Mouse (Mus musculus): ENCODE measurements around the gene Tox2. TPM values are rescaled to one million over a fixed set of nuclear protein-coding genes. Genes with fewer than 3 reads are reported as not detected.
A peak's percentile ranks its signal among the peaks of the same experiment; 100 is the strongest.

Tox2 gene
- polyA plus RNA-seq, 1 experiment from 2014 or later = 0.99 TPM

DNA sequence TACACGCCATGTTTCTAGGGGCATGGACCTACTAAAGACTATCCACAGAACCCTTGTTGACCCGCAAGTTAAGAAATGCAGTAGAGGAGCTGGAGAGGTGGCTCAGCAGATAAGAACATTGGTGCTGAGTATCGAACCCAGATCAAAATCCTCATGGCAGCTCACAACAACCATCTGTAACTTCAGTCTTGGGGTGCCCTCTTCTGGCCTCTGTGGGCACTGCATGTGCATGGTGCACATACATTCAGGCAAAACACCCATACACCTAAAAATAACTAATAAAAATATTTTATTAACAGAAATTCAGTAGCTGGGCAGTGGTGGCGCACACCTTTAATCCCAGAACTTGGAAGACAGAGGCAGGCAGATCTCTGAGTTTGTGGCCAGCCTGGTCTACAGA is 140.7 kb downstream of the Tox2 start:
- H3K27me3 ChIP-seq (replicated peaks) = peaks cover 50% of the 10 kb centered on the region
- H3K4me1 ChIP-seq = no peaks in the 10 kb centered on the region
- whole genome bisulfite sequencing (ENCODE audit: insufficient replicate concordance) = 77% methylated on average over 4 of the region's 4 CpGs
- H3K4me3 ChIP-seq = no peak overlapping the region
- no peak for ATAC-seq
- H3K36me3 ChIP-seq = no peaks in the 10 kb centered on the region
- no peak overlapping the region for H3K9ac ChIP-seq
- H3K4me2 ChIP-seq = no peak overlapping the region
- H3K27ac ChIP-seq = no peak overlapping the region
- no peaks in the 10 kb centered on the region for H3K9me3 ChIP-seq (replicated peaks)

DNA sequence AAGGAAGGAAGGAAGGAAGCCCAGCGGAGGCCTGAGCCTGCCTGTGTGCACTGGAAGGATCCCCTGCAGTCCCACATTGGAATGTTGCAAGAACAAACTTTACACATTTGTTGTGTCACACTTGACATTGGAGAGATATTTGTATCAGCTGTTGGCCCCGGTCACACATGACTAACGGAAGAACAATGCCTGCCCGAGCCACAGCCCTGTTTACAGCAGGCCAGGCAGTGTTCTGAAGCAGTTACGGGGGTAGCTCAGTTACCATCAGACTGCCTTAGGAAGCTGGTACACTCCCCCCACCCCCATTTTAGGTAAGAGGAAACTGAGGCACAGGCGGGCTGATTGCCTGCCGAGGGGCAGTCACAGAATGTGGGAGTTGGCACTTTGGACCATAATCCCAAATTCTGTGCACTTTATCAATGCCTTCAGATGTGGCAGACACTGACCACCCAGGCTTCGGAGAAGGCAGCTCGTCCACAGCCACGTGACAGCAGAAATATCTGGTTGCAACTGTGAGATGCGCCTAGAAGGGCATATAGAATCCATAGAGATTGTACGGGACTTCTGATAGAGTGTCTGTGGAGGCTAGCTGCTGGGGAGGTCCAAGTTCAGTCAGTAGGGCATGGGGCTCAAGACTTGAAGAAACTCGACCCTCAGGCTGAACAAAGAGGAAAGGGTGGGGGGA is 142.2 kb downstream of the Tox2 start:
- 68% methylated on average over 13 of the region's 13 CpGs for WGBS (ENCODE audit: insufficient replicate concordance)
- H3K27ac ChIP-seq = no peak overlapping the region
- ATAC-seq = no peak

DNA sequence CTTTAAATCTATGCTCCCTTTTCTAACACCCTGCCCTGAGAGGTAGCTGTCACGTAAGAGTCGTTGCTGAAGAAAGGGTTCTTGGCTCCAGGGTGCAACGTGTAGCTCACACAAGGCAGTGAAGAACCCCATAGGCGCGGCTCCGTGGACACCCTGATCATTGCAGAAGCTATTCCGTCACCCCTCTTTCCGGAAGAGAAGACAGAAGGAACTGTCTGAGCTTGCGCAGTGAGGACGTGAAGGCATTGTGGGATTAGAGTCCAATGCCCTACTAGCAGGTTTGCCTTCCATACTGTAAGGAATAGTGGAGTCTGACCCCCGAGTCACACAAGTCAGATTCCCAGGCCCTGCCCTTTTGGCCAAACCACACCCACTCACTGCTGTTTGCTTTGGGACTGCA is 143.6 kb downstream of the Tox2 start:
- 71% methylated on average over 11 of the region's 11 CpGs for WGBS (ENCODE audit: insufficient replicate concordance)
- H3K9me3 ChIP-seq (replicated peaks) = no peaks in the 10 kb centered on the region

More for the DNA sequence above, 142.2 kb downstream of the Tox2 start:
- H3K4me1 ChIP-seq = peaks cover 7% of the 10 kb centered on the region
- no peak overlapping the region for H3K4me3 ChIP-seq
- no peak overlapping the region for H3K9ac ChIP-seq
- H3K4me2 ChIP-seq = no peak overlapping the region
- H3K9me3 ChIP-seq (replicated peaks) = no peaks in the 10 kb centered on the region
- H3K27me3 ChIP-seq (replicated peaks) = peaks cover 36% of the 10 kb centered on the region
- no peaks in the 10 kb centered on the region for H3K36me3 ChIP-seq

DNA sequence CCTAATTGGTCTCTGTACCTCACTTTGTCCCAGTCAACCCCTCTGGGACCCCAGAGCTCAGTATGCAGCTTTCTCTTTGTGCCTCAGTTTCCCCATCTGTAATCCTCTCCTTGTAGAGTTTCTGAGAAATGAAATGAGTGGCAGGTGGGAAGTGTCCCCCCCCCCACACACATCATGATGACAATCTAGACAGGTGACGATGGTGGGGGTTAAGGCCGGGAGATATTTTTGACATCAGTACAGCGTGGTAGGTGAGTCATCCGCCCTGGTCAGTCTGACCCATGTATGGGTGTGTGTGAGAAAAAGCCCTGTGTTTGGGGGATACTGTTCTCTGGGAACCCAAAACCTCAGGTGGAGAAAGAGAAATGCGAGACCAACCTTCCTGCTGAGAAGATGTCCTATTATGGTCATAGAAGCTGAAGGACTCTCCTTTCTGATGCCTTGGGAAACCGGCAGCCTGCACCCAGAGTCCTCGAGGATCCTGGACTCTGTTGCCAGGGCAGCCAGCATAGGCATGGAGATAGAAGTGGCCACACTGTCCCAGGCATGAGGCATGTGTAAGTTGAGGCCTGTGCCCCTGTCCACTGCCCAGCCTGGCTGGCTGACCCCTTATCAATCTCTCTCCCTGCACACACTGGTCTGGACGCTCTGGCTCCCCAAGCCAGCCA is 144.7 kb downstream of the Tox2 start:
- 65% methylated on average over 8 of the region's 8 CpGs for WGBS (ENCODE audit: insufficient replicate concordance)
- H3K4me1 ChIP-seq = peaks cover 20% of the 10 kb centered on the region

More for the DNA sequence above, 143.6 kb downstream of the Tox2 start:
- Histone ChIP-seq H3K36me3 (no peaks in the 10 kb centered on the region), H3K27me3 (replicated peaks) (peaks cover 23% of the 10 kb centered on the region), H3K4me2 (no peak overlapping the region), H3K4me3 (no peak overlapping the region), H3K27ac (no peak overlapping the region), H3K9ac (no peak overlapping the region), H3K4me1 (peaks cover 16% of the 10 kb centered on the region)
- ATAC-seq = no peak

DNA sequence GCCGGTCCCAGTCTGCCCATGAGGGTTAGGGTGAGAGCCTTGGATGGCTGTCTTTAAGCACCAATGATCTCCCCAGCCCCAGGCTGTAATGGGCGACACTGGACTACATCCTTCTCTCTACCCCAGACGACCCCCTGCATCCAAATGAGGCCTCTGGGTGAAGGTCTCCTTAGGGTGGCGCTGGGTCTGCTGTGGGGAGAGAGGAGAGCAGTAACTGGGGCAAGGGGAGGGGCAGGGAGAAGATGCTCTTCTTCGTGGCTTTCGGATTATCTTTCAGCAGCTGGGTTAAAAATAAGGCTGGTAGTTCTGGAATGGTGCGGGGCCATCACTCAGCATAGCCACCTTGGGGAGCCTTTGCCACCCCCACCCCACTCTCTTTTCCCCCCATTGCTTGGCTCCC is 145.8 kb downstream of the Tox2 start:
- H3K27me3 ChIP-seq (replicated peaks) = peaks cover 24% of the 10 kb centered on the region
- H3K9me3 ChIP-seq (replicated peaks) = no peaks in the 10 kb centered on the region
- WGBS (ENCODE audit: insufficient replicate concordance) = 77% methylated on average over 7 of the region's 7 CpGs
- H3K4me2 ChIP-seq = no peak overlapping the region
- no peak overlapping the region for H3K9ac ChIP-seq
- H3K36me3 ChIP-seq = no peaks in the 10 kb centered on the region
- H3K4me1 ChIP-seq = peaks cover 26% of the 10 kb centered on the region
- no peak overlapping the region for H3K4me3 ChIP-seq
- no peak for ATAC-seq
- no peak overlapping the region for H3K27ac ChIP-seq

More for the DNA sequence above, 144.7 kb downstream of the Tox2 start:
- no peak overlapping the region for H3K4me3 ChIP-seq
- no peak overlapping the region for H3K4me2 ChIP-seq
- H3K27me3 ChIP-seq (replicated peaks) = peaks cover 24% of the 10 kb centered on the region
- H3K27ac ChIP-seq = no peak overlapping the region
- ATAC-seq = no peak
- H3K36me3 ChIP-seq = no peaks in the 10 kb centered on the region
- H3K9me3 ChIP-seq (replicated peaks) = no peaks in the 10 kb centered on the region
- no peak overlapping the region for H3K9ac ChIP-seq

DNA sequence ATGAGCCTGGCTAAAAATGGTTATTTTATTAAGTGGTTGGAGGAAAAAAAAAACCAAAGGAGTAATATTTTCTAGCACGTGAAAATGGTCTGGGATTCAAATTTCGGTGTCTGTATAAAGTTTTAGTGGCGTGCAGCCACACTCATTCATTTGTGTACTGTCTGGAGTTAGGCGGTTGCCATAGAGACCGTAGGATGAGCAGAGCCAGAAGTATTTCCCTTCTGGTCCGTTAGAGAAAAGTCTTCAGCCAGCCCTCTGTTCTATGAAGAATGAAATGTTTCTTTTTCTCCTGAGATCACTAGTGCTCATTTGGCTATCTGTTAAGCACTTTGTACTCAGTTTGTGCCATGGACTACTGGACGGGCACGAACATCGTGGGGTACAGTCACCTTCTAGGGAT is 146.5 kb downstream of the Tox2 start:
- Histone ChIP-seq H3K27ac (0 out of 2 replicates have a peak overlapping the region, but pooled peaks have one; percentile 53), H3K4me1 (peaks cover 33% of the 10 kb centered on the region), H3K27me3 (replicated peaks) (peaks cover 20% of the 10 kb centered on the region), H3K36me3 (no peaks in the 10 kb centered on the region), H3K4me3 (no peak overlapping the region), H3K4me2 (no peak overlapping the region), H3K9me3 (replicated peaks) (no peaks in the 10 kb centered on the region), H3K9ac (no peak overlapping the region)
- ATAC-seq = no peak
- 73% methylated on average over 9 of the region's 9 CpGs for WGBS (ENCODE audit: insufficient replicate concordance)

DNA sequence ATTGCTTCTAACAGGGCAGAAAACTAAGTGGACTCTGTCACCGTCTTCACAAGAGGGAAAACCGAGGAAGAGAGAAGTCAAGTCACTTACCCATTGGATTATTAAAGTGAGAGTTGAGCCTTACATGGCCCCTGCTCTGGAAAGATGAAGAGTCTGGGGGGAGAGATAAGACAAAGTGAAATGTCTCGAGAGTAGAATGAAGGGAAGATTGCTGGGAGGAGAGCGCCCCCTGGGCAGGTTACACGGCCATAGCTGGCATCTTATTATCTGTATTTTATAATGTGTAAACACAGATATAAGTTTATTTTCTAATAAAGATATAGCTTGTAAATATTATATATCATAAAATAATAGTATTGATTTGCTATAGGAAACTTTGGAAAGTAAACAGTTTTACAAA is 147.5 kb downstream of the Tox2 start:
- H3K27ac ChIP-seq = peak overlapping the region; percentile 53; the same call in 1 of the 2 replicates
- WGBS (ENCODE audit: insufficient replicate concordance) = 26% methylated on average over 5 of the region's 5 CpGs
- 0 out of 2 replicates have a peak overlapping the region, but pooled peaks have one; percentile 10 for H3K9ac ChIP-seq

DNA sequence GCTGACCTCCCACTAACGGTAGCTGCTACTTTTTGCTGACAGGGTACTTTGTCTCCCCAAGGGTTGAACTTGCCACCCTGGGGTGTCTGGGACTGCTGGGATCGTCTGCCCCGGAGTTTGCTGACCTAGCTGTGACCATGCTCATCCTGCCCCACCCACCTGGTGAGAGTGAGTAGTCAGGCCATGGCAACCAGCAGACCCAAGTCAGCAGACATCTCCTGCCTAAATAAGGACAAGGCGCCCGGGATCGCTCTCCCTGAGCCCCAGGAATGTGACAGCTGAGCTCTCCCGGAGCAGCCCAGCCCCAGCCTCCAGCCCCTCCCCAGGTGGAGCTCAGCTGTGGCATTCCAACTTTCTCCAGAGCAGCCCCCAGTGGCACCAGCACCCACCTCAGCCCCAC is 150.8 kb downstream of the Tox2 start:
- no peaks in the 10 kb centered on the region for H3K9me3 ChIP-seq (replicated peaks)
- peak overlapping the region; percentile 9; the same call in 1 of the 2 replicates for H3K27ac ChIP-seq
- no peak overlapping the region for H3K4me2 ChIP-seq
- H3K27me3 ChIP-seq (replicated peaks) = peaks cover 4% of the 10 kb centered on the region; the same call in 1 of the 2 replicates
- no peak for ATAC-seq
- no peak overlapping the region for H3K4me3 ChIP-seq
- no peaks in the 10 kb centered on the region for H3K36me3 ChIP-seq
- peaks cover 67% of the 10 kb centered on the region for H3K4me1 ChIP-seq
- 30% methylated on average over 7 of the region's 7 CpGs for WGBS (ENCODE audit: insufficient replicate concordance)
- no peak overlapping the region for H3K9ac ChIP-seq

More for the DNA sequence above, 147.5 kb downstream of the Tox2 start:
- H3K4me1 ChIP-seq = peaks cover 39% of the 10 kb centered on the region
- no peak overlapping the region for H3K4me3 ChIP-seq
- H3K27me3 ChIP-seq (replicated peaks) = peaks cover 15% of the 10 kb centered on the region; the same call in 1 of the 2 replicates
- no peaks in the 10 kb centered on the region for H3K9me3 ChIP-seq (replicated peaks)
- no peaks in the 10 kb centered on the region for H3K36me3 ChIP-seq
- ATAC-seq = peak; percentile 83
- peak overlapping the region; percentile 41 for H3K4me2 ChIP-seq

DNA sequence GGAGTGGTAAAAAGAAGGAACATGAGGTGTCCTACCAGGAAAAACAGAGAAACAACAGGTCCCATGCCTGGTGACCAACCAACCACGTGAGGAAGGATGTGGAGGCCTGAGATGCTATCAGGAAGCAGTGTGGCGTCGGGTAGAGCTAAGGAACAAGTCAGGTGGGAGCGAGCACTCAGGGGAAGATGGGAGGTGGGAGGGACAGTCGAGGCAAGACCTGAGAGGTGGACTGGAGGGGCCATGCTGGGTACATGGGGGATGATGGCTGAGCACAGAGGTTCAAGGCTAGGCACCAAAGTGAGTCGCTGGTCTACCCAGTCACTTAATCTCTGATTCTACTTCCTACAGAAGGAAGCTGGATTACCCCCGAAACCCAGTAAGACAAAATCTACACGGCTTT is 152.7 kb downstream of the Tox2 start:
- Histone ChIP-seq H3K27ac (peak overlapping the region; percentile 97), H3K9ac (peak overlapping the region; percentile 73), H3K9me3 (replicated peaks) (no peaks in the 10 kb centered on the region), H3K4me2 (peak overlapping the region; percentile 74), H3K4me3 (peak overlapping the region; percentile 60), H3K4me1 (peaks cover 75% of the 10 kb centered on the region), H3K36me3 (no peaks in the 10 kb centered on the region), H3K27me3 (replicated peaks) (0 out of 2 replicates have a peak, but pooled peaks cover 4% of the 10 kb centered on the region)
- 39% methylated on average over 8 of the region's 8 CpGs for WGBS (ENCODE audit: insufficient replicate concordance)
- no peak for ATAC-seq

DNA sequence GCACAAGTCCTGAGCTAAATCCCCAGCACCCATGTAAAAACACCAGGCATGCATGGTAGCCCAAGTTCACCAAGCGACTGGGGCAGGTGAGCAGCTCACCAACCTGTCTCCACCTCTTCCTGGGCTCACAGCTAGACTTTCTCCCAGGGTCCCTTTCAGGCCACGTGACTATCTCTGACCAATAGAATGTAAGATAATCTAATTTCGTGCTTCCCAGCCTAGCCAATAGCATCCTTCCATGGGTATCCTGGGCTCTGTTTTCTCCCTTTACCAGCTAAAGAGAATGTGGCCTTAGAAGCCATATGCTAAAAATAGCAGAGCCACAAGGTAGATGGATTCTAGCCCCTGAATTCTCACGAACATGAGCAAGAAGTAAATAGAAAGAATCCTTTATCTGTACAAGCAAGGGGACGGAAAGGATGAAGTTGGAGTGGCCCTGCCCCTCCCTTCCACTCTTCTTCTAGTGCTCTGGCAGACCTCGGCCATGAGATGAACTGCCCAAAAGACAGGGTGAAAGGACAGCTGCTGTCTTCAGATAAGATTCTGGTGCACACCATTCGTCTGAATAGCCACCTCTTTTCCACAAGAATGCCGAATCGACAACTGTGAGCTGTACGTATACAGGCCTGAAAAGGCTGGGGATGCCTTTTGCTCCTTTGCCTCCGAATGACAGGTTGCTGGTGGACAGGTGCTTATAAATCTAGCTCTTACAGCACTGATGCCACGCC is 153.4 kb downstream of the Tox2 start:
- Histone ChIP-seq H3K27ac (peak overlapping the region; percentile 97), H3K9me3 (replicated peaks) (no peaks in the 10 kb centered on the region), H3K4me2 (peak overlapping the region; percentile 74), H3K36me3 (no peaks in the 10 kb centered on the region), H3K4me3 (peak overlapping the region; percentile 60), H3K9ac (peak overlapping the region; percentile 73), H3K4me1 (peaks cover 77% of the 10 kb centered on the region), H3K27me3 (replicated peaks) (0 out of 2 replicates have a peak, but pooled peaks cover 4% of the 10 kb centered on the region)
- WGBS (ENCODE audit: insufficient replicate concordance) = 22% methylated on average over 12 of the region's 12 CpGs
- peak; percentile 87 for ATAC-seq

DNA sequence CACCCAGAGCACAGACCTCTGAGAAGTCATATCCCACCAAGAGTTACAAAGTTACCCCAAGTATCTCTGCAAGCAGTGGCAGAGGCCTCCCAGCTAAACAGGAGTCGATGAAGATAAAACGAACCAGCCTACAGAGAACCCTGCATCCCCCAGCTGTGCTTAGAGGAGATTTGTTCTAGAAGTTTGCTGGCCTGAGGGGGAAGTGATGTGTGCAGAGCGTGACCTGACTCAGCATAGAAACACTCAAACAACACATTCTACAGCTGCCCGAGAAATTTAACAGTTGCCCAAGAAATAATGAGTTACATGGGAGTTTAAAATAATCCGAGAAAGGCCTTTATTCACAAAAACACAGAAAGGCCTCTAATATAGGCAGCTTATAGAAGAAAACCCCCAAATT is 155.7 kb downstream of the Tox2 start:
- H3K4me1 ChIP-seq = peaks cover 89% of the 10 kb centered on the region

More for the DNA sequence above, 155.7 kb downstream of the Tox2 start:
- 32% methylated on average over 5 of the region's 5 CpGs for WGBS (ENCODE audit: insufficient replicate concordance)
- H3K27ac ChIP-seq = peak overlapping the region; percentile 97
- no peaks in the 10 kb centered on the region for H3K27me3 ChIP-seq (replicated peaks)
- 0 out of 2 replicates have a peak overlapping the region, but pooled peaks have one; percentile 60 for H3K4me3 ChIP-seq
- no peaks in the 10 kb centered on the region for H3K36me3 ChIP-seq
- H3K4me2 ChIP-seq = peak overlapping the region; percentile 74
- H3K9me3 ChIP-seq (replicated peaks) = no peaks in the 10 kb centered on the region
- ATAC-seq = peak; percentile 72
- H3K9ac ChIP-seq = peak overlapping the region; percentile 73

All from liver, embryonic 12.5 days (tissue).